Comparison of ENCODE assay signal across 12 mouse cellular contexts in genomic region chr9:80668575-80669248, GRCm38 (mm10).
DNase-seq lines count a peak whose midpoint lies in the region; ATAC-seq lines count a peak whose summit lies in the region.
"Had no signal": no experiment of that assay in that cellular context is flagged by ENCODE, and none has a peak within 500 bp of the region (broad histone marks: within the 10 kb centered on the region; RNA-seq: fewer than 3 reads in every experiment).

No protein-coding gene starts in this region.

- H3K9me3 ChIP-seq in forebrain, embryonic 13.5 days (replicated peaks) = no peaks in the 10 kb centered on the region
- no peaks in the 10 kb centered on the region for H3K9me3 ChIP-seq in forebrain, embryonic 12.5 days
- no peaks in the 10 kb centered on the region for H3K9me3 ChIP-seq in midbrain, embryonic 16.5 days (replicated peaks; ENCODE audit: control insufficient read depth, low read length, poor library complexity, severe bottlenecking)
- H3K9me3 ChIP-seq in midbrain, embryonic 13.5 days = no peaks in the 10 kb centered on the region
- no peaks in the 10 kb centered on the region for H3K9me3 ChIP-seq in hindbrain, embryonic 13.5 days
- H3K9me3 ChIP-seq: limb, embryonic 15.5 days had no signal

- DNase-seq in mesoderm, embryonic 11.5 days (ENCODE audit: low read depth, low spot score) = peak; percentile 30
- DNase-seq in heart, adult 11 months = no peak
- DNase-seq: cerebellum, adult 9-11 months; kidney, adult 18-20 months; kidney, postnatal 14 days; thymus, postnatal 25 days had no signal

- ATAC-seq in forebrain, embryonic 13.5 days = 0 out of 2 replicates have a peak, but pooled peaks have one; percentile 19
- no peak for ATAC-seq in forebrain, embryonic 12.5 days (ENCODE audit: low FRiP score)
- peak; percentile 45; the same call in 1 of the 2 replicates for ATAC-seq in midbrain, embryonic 16.5 days
- ATAC-seq in midbrain, embryonic 13.5 days = no peak
- peak; percentile 76; the same call in 1 of the 2 replicates for ATAC-seq in hindbrain, embryonic 13.5 days (ENCODE audit: low FRiP score)

- no peaks in the 10 kb centered on the region for H3K27me3 ChIP-seq in forebrain, embryonic 13.5 days
- no peaks in the 10 kb centered on the region for H3K27me3 ChIP-seq in forebrain, embryonic 12.5 days
- H3K27me3 ChIP-seq in midbrain, embryonic 16.5 days (ENCODE audit: control insufficient read depth, insufficient read depth, low read depth, low read length) = no peaks in the 10 kb centered on the region
- H3K27me3 ChIP-seq in midbrain, embryonic 13.5 days = no peaks in the 10 kb centered on the region
- no peaks in the 10 kb centered on the region for H3K27me3 ChIP-seq in hindbrain, embryonic 13.5 days
- H3K27me3 ChIP-seq: limb, embryonic 15.5 days had no signal

- H3K4me3 ChIP-seq in forebrain, embryonic 13.5 days = no peak overlapping the region
- no peak overlapping the region for H3K4me3 ChIP-seq in forebrain, embryonic 12.5 days (replicated peaks)
- H3K4me3 ChIP-seq in midbrain, embryonic 16.5 days (ENCODE audit: low read depth, low read length) = no peak overlapping the region
- H3K4me3 ChIP-seq in midbrain, embryonic 13.5 days (replicated peaks) = no peak overlapping the region
- no peak overlapping the region for H3K4me3 ChIP-seq in hindbrain, embryonic 13.5 days
- H3K4me3 ChIP-seq: limb, embryonic 15.5 days had no signal

- H3K9ac ChIP-seq in forebrain, embryonic 13.5 days = no peak overlapping the region
- no peak overlapping the region for H3K9ac ChIP-seq in forebrain, embryonic 12.5 days
- no peak overlapping the region for H3K9ac ChIP-seq in midbrain, embryonic 16.5 days (ENCODE audit: low read depth, low read length)
- H3K9ac ChIP-seq in midbrain, embryonic 13.5 days (replicated peaks) = no peak overlapping the region
- no peak overlapping the region for H3K9ac ChIP-seq in hindbrain, embryonic 13.5 days
- H3K9ac ChIP-seq: limb, embryonic 15.5 days had no signal

- 74% methylated on average over 5 of the region's 5 CpGs for WGBS in forebrain, embryonic 13.5 days
- WGBS in forebrain, embryonic 12.5 days = 76% methylated on average over 5 of the region's 5 CpGs
- WGBS in midbrain, embryonic 16.5 days = 67% methylated on average over 5 of the region's 5 CpGs
- 72% methylated on average over 5 of the region's 5 CpGs for WGBS in midbrain, embryonic 13.5 days
- WGBS in hindbrain, embryonic 13.5 days = 54% methylated on average over 5 of the region's 5 CpGs

- no peaks in the 10 kb centered on the region for H3K36me3 ChIP-seq in forebrain, embryonic 13.5 days (ENCODE audit: poor library complexity, severe bottlenecking)
- H3K36me3 ChIP-seq in forebrain, embryonic 12.5 days (replicated peaks) = no peaks in the 10 kb centered on the region
- no peaks in the 10 kb centered on the region for H3K36me3 ChIP-seq in midbrain, embryonic 16.5 days (ENCODE audit: control insufficient read depth, insufficient read depth, low read length)
- no peaks in the 10 kb centered on the region for H3K36me3 ChIP-seq in midbrain, embryonic 13.5 days
- no peaks in the 10 kb centered on the region for H3K36me3 ChIP-seq in hindbrain, embryonic 13.5 days
- H3K36me3 ChIP-seq: limb, embryonic 15.5 days had no signal

- no peaks in the 10 kb centered on the region for H3K4me1 ChIP-seq in forebrain, embryonic 13.5 days
- H3K4me1 ChIP-seq in forebrain, embryonic 12.5 days = no peaks in the 10 kb centered on the region
- no peaks in the 10 kb centered on the region for H3K4me1 ChIP-seq in midbrain, embryonic 16.5 days (ENCODE audit: control insufficient read depth, insufficient read depth, low read length)
- no peaks in the 10 kb centered on the region for H3K4me1 ChIP-seq in midbrain, embryonic 13.5 days (replicated peaks)
- H3K4me1 ChIP-seq in hindbrain, embryonic 13.5 days (replicated peaks) = peaks cover 5% of the 10 kb centered on the region; the same call in 1 of the 2 replicates
- H3K4me1 ChIP-seq: limb, embryonic 15.5 days had no signal

- H3K27ac ChIP-seq in forebrain, embryonic 13.5 days = no peak overlapping the region
- H3K27ac ChIP-seq in forebrain, embryonic 12.5 days = no peak overlapping the region
- H3K27ac ChIP-seq in midbrain, embryonic 16.5 days (ENCODE audit: low read length) = no peak overlapping the region
- no peak overlapping the region for H3K27ac ChIP-seq in midbrain, embryonic 13.5 days
- H3K27ac ChIP-seq in hindbrain, embryonic 13.5 days = no peak overlapping the region
- H3K27ac ChIP-seq: limb, embryonic 15.5 days had no signal

- H3K4me2 ChIP-seq in forebrain, embryonic 13.5 days = no peak overlapping the region
- H3K4me2 ChIP-seq in forebrain, embryonic 12.5 days = no peak overlapping the region
- H3K4me2 ChIP-seq in midbrain, embryonic 16.5 days (ENCODE audit: low read length) = no peak overlapping the region
- no peak overlapping the region for H3K4me2 ChIP-seq in midbrain, embryonic 13.5 days (replicated peaks)
- H3K4me2 ChIP-seq in hindbrain, embryonic 13.5 days = no peak overlapping the region
- H3K4me2 ChIP-seq: limb, embryonic 15.5 days had no signal

Comparison
In these comparisons a context has a peak if more than half of its experiments do, and no peak if none do; other contexts are left out.
1. ATAC-seq: peak in forebrain, embryonic 13.5 days (single experiment), midbrain, embryonic 16.5 days (single experiment) and hindbrain, embryonic 13.5 days (single experiment); none in forebrain, embryonic 12.5 days (single experiment) and midbrain, embryonic 13.5 days (single experiment).